Mouse (Mus musculus): Measurements from ENCODE around the gene Mgmt.

Mgmt gene

GRCm38 (mm10) chr7:137065408-137065807 is 171.0 kb downstream of the Mgmt start:
- no peak for DNase-seq

- no peak for DNase-seq
Observed at GRCm38 (mm10) chr7:137066211-137066610, 171.8 kb downstream of the Mgmt start.

- DNase-seq: no peak
Observed at GRCm38 (mm10) chr7:137066997-137067396, 172.6 kb downstream of the Mgmt start.

- DNase-seq: no peak
Observed at GRCm38 (mm10) chr7:137067758-137068157, 173.3 kb downstream of the Mgmt start.

GRCm38 (mm10) chr7:137068796-137069195 is 174.4 kb downstream of the Mgmt start:
- no peak for DNase-seq

- DNase-seq: no peak
Observed at GRCm38 (mm10) chr7:137069768-137070167, 175.4 kb downstream of the Mgmt start.

- DNase-seq: no peak
Observed at GRCm38 (mm10) chr7:137071346-137071745, 176.9 kb downstream of the Mgmt start.

- DNase-seq: no peak
Observed at GRCm38 (mm10) chr7:137073878-137074277, 179.5 kb downstream of the Mgmt start.

- DNase-seq: no peak
Observed at GRCm38 (mm10) chr7:137074324-137074723, 179.9 kb downstream of the Mgmt start.

- DNase-seq: no peak
Observed at GRCm38 (mm10) chr7:137075301-137075700, 180.9 kb downstream of the Mgmt start.

- DNase-seq: no peak
Observed at GRCm38 (mm10) chr7:137080171-137080570, 185.8 kb downstream of the Mgmt start.

- no peak for DNase-seq
Observed at GRCm38 (mm10) chr7:137082171-137082570, 187.8 kb downstream of the Mgmt start.

- DNase-seq: no peak
Observed at GRCm38 (mm10) chr7:137084651-137085050, 190.2 kb downstream of the Mgmt start.

GRCm38 (mm10) chr7:137085969-137086606 is 191.7 kb downstream of the Mgmt start:
- peak in 1 of 2 experiments; percentile 6 for DNase-seq

- no peak for DNase-seq
Observed at GRCm38 (mm10) chr7:137087136-137087535, 192.7 kb downstream of the Mgmt start.

GRCm38 (mm10) chr7:137088141-137088540 is 193.7 kb downstream of the Mgmt start:
- no peak for DNase-seq

- no peak for DNase-seq
Observed at GRCm38 (mm10) chr7:137094551-137094950, 200.1 kb downstream of the Mgmt start.

GRCm38 (mm10) chr7:137095702-137096101 is 201.3 kb downstream of the Mgmt start:
- no peak for DNase-seq

GRCm38 (mm10) chr7:137099766-137100165 is 205.4 kb downstream of the Mgmt start:
- no peak for DNase-seq

- no peak for DNase-seq
Observed at GRCm38 (mm10) chr7:137102606-137103195, 208.3 kb downstream of the Mgmt start.

- DNase-seq: no peak
Observed at GRCm38 (mm10) chr7:137112101-137112500, 217.7 kb downstream of the Mgmt start.

GRCm38 (mm10) chr7:137116246-137116645 is 221.8 kb downstream of the Mgmt start:
- DNase-seq: no peak

- DNase-seq: no peak
Observed at GRCm38 (mm10) chr7:137121243-137121858, 226.9 kb downstream of the Mgmt start.

- no peak for DNase-seq
Observed at GRCm38 (mm10) chr7:137128726-137129125, 234.3 kb downstream of the Mgmt start.
